Mouse (Mus musculus) neural tube, embryonic 11.5 days (tissue): ENCODE results near the gene Sorl1. TPM values are rescaled to one million over a fixed set of nuclear protein-coding genes. Genes with fewer than 3 reads are reported as not detected.

Experiments used
- ATAC-seq: fragments of 200-750 bp; cut with Nextera tagmentation; 2 replicates; pipeline ENCODE4 v1.8.0; 2017; ENCODE audit warnings: moderate number of reproducible peaks, mild to moderate bottlenecking, moderate TSS enrichment, moderate library complexity; ENCODE audit not compliant: insufficient read depth, low FRiP score, low TSS enrichment
- DNase-seq: peaks from one replicate; pipeline ENCODE4 v3.0.0-alpha.2; 2015; ENCODE audit warnings: low spot score
- H3K27ac ChIP-seq: fragments of 300-500 bp; sonication (generic); 2 replicates; pipeline ENCODE4 v1.5.1; 2014; ENCODE audit warnings: low read depth, mild to moderate bottlenecking, low read length
- H3K27me3 ChIP-seq: fragments of 300-500 bp; sonication (generic); 2 replicates; pipeline ENCODE4 v1.6.1; 2014; ENCODE audit warnings: mild to moderate bottlenecking, low read length, mixed read lengths; ENCODE audit not compliant: control insufficient read depth, insufficient read depth
- H3K36me3 ChIP-seq: fragments of 300-500 bp; sonication (generic); 2 replicates; pipeline ENCODE4 v1.6.1; 2014; ENCODE audit warnings: mild to moderate bottlenecking, low read length, moderate library complexity, mixed read lengths; ENCODE audit not compliant: control insufficient read depth, insufficient read depth
- H3K4me1 ChIP-seq: fragments of 300-500 bp; sonication (generic); 2 replicates; pipeline ENCODE4 v1.6.1; 2014; ENCODE audit warnings: low read length, mixed read lengths; ENCODE audit not compliant: control insufficient read depth, insufficient read depth
- H3K4me2 ChIP-seq: fragments of 300-500 bp; sonication (generic); 2 replicates; pipeline ENCODE4 v1.6.1; 2014; ENCODE audit warnings: low read depth, mild to moderate bottlenecking, moderate library complexity
- H3K4me3 ChIP-seq: fragments of 300-500 bp; sonication (generic); 2 replicates; pipeline ENCODE4 v1.5.1; 2014; ENCODE audit warnings: low read depth, low read length
- H3K9ac ChIP-seq: fragments of 300-500 bp; sonication (generic); 2 replicates; pipeline ENCODE4 v1.6.1; 2014; ENCODE audit warnings: mild to moderate bottlenecking, low read length
- H3K9me3 ChIP-seq: fragments of 300-500 bp; sonication (generic); 2 replicates; pipeline ENCODE4 v1.6.1; 2016; ENCODE audit warnings: low read length; ENCODE audit not compliant: control insufficient read depth
- WGBS: fragments of 180-500 bp; shearing (Covaris S2); extraction: QIAGEN DNeasy Blood & Tissue Kit; methylation state at CpG from one replicate; pipeline ENCODE4 v1.1.7; 2014; 5-methylcytosine and 5-hydroxymethylcytosine counted together
- polyA plus RNA-seq: library from polyadenylated mRNA; unstranded; fragments of >200 nt; fragmentation: Nextera tagmentation; extraction: Ambion mirVana; gene quantifications from 2 replicates; pipeline ENCODE4 v1.2.1, GENCODE M21; 2014

The Sorl1 gene
- polyA plus RNA-seq, 1 experiment from 2014 or later, result 11.6 TPM

DNA sequence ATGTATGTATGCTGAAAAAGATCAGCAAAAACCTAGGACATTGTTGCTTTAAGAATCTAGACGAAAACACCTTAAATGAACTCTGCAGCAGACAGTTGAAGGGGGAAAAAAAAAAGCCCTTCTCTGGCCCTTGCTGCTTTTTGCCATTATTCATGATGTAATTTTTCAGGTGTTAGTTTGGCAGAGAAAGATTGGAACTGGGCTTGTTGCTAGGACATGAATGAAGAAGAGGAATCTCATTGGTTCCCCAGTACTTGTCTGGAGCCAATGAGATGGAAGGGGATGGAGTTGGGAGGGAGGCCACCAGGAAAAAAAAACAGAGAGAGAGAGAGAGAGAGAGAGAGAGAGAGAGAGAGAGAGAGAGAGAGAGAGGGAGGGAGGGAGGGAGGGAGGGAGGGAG, 187.5 kb downstream of the Sorl1 start:
- no peaks in the 10 kb centered on the region for H3K9me3 ChIP-seq
- no peak overlapping the region for H3K27ac ChIP-seq
- no peak overlapping the region for H3K9ac ChIP-seq
- DNase-seq, result no peak
- H3K4me2 ChIP-seq, result no peak overlapping the region
- whole genome bisulfite sequencing, result 29% methylated on average over 1 of the region's 1 CpGs
- no peaks in the 10 kb centered on the region for H3K27me3 ChIP-seq
- H3K4me3 ChIP-seq, result no peak overlapping the region
- no peaks in the 10 kb centered on the region for H3K36me3 ChIP-seq
- H3K4me1 ChIP-seq, result peaks cover 16% of the 10 kb centered on the region
- ATAC-seq, result no peak

DNA sequence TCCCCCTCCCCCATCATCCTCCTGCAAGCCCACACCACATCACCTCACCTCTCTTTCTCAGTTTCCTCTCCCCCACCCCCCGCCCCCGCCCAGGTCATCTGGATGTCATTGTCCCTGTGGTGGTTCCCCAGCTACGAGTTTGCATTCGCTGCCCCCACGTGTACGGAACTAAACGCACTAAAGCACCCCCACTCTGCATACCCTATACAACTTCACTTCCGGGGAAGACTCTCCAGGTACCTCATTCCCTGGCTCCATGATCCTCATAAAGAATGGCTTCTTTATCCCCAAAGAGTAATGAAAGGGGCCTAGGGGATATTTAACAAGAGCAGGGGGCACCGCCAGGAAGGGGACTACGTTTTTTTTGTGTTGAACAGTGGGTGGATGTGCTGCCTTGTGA, 188.1 kb downstream of the Sorl1 start:
- Histone ChIP-seq H3K9ac (peak overlapping the region; percentile 83), H3K4me2 (peak overlapping the region; percentile 75), H3K27me3 (no peaks in the 10 kb centered on the region), H3K4me3 (peak overlapping the region; percentile 31), H3K36me3 (no peaks in the 10 kb centered on the region), H3K27ac (peak overlapping the region; percentile 96), H3K9me3 (no peaks in the 10 kb centered on the region), H3K4me1 (peaks cover 16% of the 10 kb centered on the region)
- no peak for DNase-seq
- under 1% methylated on average over 8 of the region's 10 CpGs for WGBS
- ATAC-seq, result peak; percentile 76

DNA sequence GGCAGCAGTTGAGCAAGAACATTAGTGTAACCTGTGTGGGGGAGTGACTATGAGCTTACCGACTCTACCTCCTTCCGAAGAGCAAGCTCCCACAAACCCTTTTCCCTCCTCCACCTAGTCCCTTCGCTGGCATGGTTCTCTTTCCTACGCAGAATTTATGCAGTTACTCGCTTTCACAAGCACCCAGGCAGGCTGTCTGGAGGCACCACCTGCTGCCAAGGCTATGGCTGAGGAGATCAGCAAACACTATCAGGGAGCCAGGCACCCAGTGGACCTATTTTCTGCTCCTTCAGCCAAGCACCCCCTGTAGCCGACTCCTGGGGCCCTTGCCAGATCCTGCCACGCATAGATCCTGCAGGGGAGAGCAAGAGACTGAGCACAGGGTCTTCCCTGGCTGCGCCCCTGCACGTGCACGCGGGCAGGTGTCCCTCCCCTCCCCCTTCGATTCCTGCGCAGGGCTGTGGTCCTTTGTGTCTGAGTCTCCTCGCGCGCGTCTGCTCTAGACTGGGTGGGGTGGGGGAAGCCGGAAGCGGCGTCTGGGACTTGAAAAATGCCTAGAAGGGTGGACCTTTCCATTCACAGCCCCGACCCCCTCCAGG, 188.6 kb downstream of the Sorl1 start:
- under 1% methylated on average over 21 of the region's 21 CpGs for WGBS
- peak overlapping the region; percentile 31 for H3K4me3 ChIP-seq
- no peaks in the 10 kb centered on the region for H3K27me3 ChIP-seq
- H3K4me2 ChIP-seq, result peak overlapping the region; percentile 75
- peak overlapping the region; percentile 83 for H3K9ac ChIP-seq
- H3K36me3 ChIP-seq, result no peaks in the 10 kb centered on the region
- H3K4me1 ChIP-seq, result peaks cover 16% of the 10 kb centered on the region
- H3K27ac ChIP-seq, result peak overlapping the region; percentile 96
- peak; percentile 90 for ATAC-seq
- DNase-seq, result peak; percentile 87
- no peaks in the 10 kb centered on the region for H3K9me3 ChIP-seq

DNA sequence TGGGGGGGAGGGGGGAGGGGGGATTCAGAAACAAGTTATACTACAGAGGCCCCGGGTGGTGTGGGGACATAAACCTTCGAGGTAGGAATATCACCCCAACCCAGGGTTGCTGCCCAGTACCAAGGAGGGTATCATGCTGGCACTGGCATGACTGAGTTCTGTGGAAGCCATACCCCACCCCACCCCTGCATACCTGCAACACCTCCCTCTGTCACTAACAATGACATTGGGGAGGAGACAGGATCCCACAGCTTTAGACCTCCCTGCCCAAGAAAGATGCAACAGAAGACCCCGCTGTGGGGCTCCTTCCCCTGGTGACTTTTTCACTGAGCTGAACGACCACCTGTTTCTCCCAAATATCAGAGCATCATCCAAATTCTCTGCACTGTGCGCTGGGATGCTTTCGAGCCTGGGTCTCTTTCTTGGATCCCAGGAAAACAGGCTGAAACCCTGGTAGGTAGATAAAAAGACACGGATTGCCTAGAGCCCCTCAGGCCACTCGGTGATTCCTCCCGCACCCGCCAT, 189.2 kb downstream of the Sorl1 start:
- 15% methylated on average over 10 of the region's 10 CpGs for WGBS
- no peaks in the 10 kb centered on the region for H3K27me3 ChIP-seq
- DNase-seq (no peak), ATAC-seq (no peak; the same call in 1 of the 2 replicates)
- H3K4me1 ChIP-seq, result peaks cover 16% of the 10 kb centered on the region
- H3K4me3 ChIP-seq, result peak overlapping the region; percentile 31
- no peaks in the 10 kb centered on the region for H3K9me3 ChIP-seq
- H3K36me3 ChIP-seq, result no peaks in the 10 kb centered on the region
- H3K4me2 ChIP-seq, result peak overlapping the region; percentile 75
- peak overlapping the region; percentile 96 for H3K27ac ChIP-seq
- peak overlapping the region; percentile 83 for H3K9ac ChIP-seq

DNA sequence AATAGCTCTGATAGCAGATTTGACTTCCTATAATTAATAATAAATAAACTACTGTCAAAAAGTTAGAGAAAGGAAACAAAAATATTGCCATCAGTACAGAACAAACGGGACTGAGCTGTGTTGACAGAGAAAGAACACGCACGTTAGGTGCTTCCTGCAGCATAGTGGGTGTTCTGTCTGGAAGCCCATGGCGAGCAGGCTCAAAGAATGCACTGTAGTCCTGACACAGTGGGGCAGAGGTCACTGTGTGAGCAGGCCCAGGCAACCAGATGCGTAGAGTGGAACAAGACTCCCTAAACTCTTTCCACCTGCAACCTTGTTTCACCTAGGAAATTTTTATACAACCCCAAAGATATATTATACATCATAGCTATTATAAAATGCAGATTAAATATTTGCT, 194.1 kb downstream of the Sorl1 start:
- no peaks in the 10 kb centered on the region for H3K9me3 ChIP-seq
- no peak overlapping the region for H3K4me3 ChIP-seq
- H3K4me2 ChIP-seq, result no peak overlapping the region
- no peak for DNase-seq
- H3K9ac ChIP-seq, result no peak overlapping the region
- no peak overlapping the region for H3K27ac ChIP-seq
- H3K4me1 ChIP-seq, result peaks cover 7% of the 10 kb centered on the region
- no peak for ATAC-seq
- no peaks in the 10 kb centered on the region for H3K36me3 ChIP-seq
- WGBS, result 52% methylated on average over 5 of the region's 5 CpGs
- no peaks in the 10 kb centered on the region for H3K27me3 ChIP-seq

DNA sequence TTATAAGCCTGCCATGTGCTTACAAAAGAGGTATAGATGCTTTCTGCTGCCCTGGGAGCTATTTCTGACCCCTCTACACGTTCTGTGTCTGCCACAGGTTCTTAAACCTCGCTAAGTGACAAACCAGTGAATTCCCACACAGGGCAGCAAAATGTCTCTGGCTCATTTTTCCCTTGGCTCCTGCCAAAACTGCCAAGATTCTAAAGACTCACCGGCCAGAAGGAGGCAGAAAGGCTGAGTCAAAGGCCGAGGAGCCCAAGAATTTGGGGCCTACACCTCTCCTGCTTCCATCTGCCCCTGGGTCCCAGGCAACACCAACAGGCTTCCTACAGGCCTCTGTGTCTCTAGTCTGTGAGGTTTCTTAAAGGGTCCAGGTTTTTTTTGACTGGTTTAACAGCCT, 198.4 kb downstream of the Sorl1 start:
- no peaks in the 10 kb centered on the region for H3K4me1 ChIP-seq
- H3K9ac ChIP-seq, result no peak overlapping the region
- WGBS, result 73% methylated on average over 4 of the region's 4 CpGs
- H3K27me3 ChIP-seq, result no peaks in the 10 kb centered on the region
- no peak overlapping the region for H3K27ac ChIP-seq
- H3K36me3 ChIP-seq, result no peaks in the 10 kb centered on the region
- no peaks in the 10 kb centered on the region for H3K9me3 ChIP-seq
- ATAC-seq (no peak), DNase-seq (no peak)
- H3K4me2 ChIP-seq, result no peak overlapping the region
- H3K4me3 ChIP-seq, result no peak overlapping the region

DNA sequence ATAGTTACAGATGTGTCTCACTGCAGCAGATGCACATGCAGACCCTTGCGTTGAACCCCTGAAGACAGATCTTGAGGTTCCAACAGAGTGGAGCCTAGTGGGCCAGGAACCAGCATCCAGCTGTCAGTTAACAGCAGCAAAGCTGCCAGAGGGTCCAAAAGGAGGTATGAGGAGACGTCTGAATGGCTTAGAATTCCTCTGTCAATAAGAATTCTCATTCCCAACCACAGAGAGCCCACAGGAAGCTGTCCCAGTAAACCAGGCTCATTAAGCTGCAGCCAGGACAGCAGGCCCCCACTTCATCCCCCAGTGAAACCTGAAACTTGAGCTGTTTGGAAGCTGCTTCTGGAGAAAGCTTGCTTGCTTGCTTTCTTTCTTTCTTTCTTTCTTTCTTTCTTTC, 200.0 kb downstream of the Sorl1 start:
- Histone ChIP-seq H3K27ac (no peak overlapping the region), H3K4me2 (no peak overlapping the region), H3K27me3 (no peaks in the 10 kb centered on the region), H3K9ac (no peak overlapping the region), H3K9me3 (no peaks in the 10 kb centered on the region), H3K4me3 (no peak overlapping the region), H3K36me3 (no peaks in the 10 kb centered on the region), H3K4me1 (peaks cover 6% of the 10 kb centered on the region)
- WGBS, result 38% methylated on average over 2 of the region's 2 CpGs
- no peak for DNase-seq
- ATAC-seq, result no peak

DNA sequence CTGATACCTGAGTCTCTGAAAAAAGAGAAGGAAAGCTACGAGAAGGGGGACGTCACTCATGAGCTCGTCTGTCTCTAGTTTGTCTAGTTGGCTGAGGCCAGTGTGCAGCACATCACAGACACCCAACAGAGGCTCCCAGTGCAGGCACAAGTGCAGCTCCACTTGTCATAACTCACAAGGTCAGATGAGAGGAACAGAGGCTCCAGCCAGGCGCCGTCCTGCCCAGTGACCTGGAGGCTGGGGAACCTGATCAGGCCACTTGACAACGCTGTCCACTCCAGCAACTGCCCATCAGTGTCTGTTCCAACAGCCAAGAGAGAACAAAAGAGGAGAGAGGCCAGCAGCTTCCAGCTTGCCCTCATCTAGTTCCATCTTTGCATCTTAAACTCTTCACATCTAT, 201.7 kb downstream of the Sorl1 start:
- no peak overlapping the region for H3K4me2 ChIP-seq
- H3K27ac ChIP-seq, result no peak overlapping the region
- H3K9me3 ChIP-seq, result no peaks in the 10 kb centered on the region
- ATAC-seq (no peak), DNase-seq (no peak)
- peaks cover 8% of the 10 kb centered on the region for H3K4me1 ChIP-seq
- no peaks in the 10 kb centered on the region for H3K36me3 ChIP-seq
- H3K4me3 ChIP-seq, result no peak overlapping the region
- H3K9ac ChIP-seq, result no peak overlapping the region
- 79% methylated on average over 6 of the region's 6 CpGs for WGBS
- H3K27me3 ChIP-seq, result no peaks in the 10 kb centered on the region

DNA sequence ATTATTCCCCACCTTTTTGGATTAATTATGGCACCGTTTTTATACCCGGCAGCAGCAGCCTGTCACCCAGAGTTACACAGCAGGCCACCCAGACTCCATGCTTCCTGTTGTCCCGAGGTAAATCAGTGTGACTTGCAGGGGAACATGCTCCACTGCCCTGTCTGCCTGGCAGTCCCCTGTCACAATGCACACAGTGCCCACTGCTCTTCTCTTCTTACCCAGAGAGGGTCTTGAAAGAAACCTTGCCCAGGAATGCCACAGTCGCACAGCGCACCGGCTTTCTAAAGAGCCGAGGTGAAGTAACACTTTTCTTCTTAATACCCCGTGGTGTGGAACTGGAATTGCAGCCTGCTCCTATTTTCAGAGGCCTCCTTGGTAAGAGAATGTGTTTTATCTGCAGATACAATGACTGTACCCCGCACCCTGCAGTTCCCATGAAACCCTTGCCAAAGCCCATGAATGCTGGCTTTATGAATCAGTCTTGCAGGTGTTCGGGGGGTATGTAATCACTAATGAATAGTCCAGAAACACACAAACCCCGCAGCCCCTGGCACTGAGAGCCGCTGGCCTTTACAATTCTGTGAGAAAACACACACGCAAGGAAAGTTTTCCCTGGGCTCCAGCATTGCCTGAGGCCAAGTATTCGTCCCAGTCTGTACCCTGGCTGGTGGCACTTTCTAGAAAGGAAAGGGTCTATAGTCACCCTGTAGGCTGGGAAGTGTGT, 205.3 kb downstream of the Sorl1 start:
- H3K9me3 ChIP-seq, result no peaks in the 10 kb centered on the region
- no peak overlapping the region for H3K4me3 ChIP-seq
- no peaks in the 10 kb centered on the region for H3K36me3 ChIP-seq
- H3K27ac ChIP-seq, result peak overlapping the region; percentile 64
- ATAC-seq (peak; percentile 76), DNase-seq (peak; percentile 42)
- H3K9ac ChIP-seq, result no peak overlapping the region
- WGBS, result 53% methylated on average over 14 of the region's 14 CpGs
- H3K27me3 ChIP-seq, result no peaks in the 10 kb centered on the region
- H3K4me1 ChIP-seq, result peaks cover 8% of the 10 kb centered on the region
- no peak overlapping the region for H3K4me2 ChIP-seq
